In genomic region chr9:110139119-110139518, GRCm38 (mm10) we compare ENCODE assay signal across 26 mouse cellular contexts. TPM values are rescaled to one million over a fixed set of nuclear protein-coding genes. Genes with fewer than 3 reads are reported as not detected.
DNase-seq lines count a peak whose midpoint lies in the region; ATAC-seq lines count a peak whose summit lies in the region.
"Had no signal": no experiment of that assay in that cellular context is flagged by ENCODE, and none has a peak within 500 bp of the region (broad histone marks: within the 10 kb centered on the region; RNA-seq: fewer than 3 reads in every experiment).

No protein-coding gene starts in this region.

- no peak overlapping the region for H3K4me2 ChIP-seq in heart, embryonic 13.5 days
- no peak overlapping the region for H3K4me2 ChIP-seq in heart, embryonic 12.5 days
- H3K4me2 ChIP-seq in liver, embryonic 15.5 days, result no peak overlapping the region
- H3K4me2 ChIP-seq: embryonic facial prominence, embryonic 13.5 days; forebrain, embryonic 13.5 days; hindbrain, embryonic 15.5 days; intestine, embryonic 15.5 days; midbrain, embryonic 12.5 days had no signal

- H3K9me3 ChIP-seq in heart, embryonic 13.5 days, result no peaks in the 10 kb centered on the region
- no peaks in the 10 kb centered on the region for H3K9me3 ChIP-seq in heart, embryonic 12.5 days (replicated peaks)
- no peaks in the 10 kb centered on the region for H3K9me3 ChIP-seq in liver, embryonic 15.5 days (replicated peaks)
- H3K9me3 ChIP-seq: embryonic facial prominence, embryonic 13.5 days; forebrain, embryonic 13.5 days; hindbrain, embryonic 15.5 days; intestine, embryonic 15.5 days; midbrain, embryonic 12.5 days had no signal

- no peak for ATAC-seq in heart, embryonic 13.5 days (ENCODE audit: extremely low read depth, insufficient number of reproducible peaks, low FRiP score, low TSS enrichment)
- no peak for ATAC-seq in heart, embryonic 12.5 days (ENCODE audit: insufficient number of reproducible peaks, low FRiP score)
- ATAC-seq in common myeloid progenitor, adult 5-6 weeks (replicated peaks; ENCODE audit: low read depth, poor library complexity, severe bottlenecking), result peak; percentile 90
- ATAC-seq in liver, embryonic 15.5 days (ENCODE audit: insufficient read depth), result peak; percentile 49; the same call in 1 of the 2 replicates
- ATAC-seq in megakaryocyte-erythroid progenitor cell, adult 5-6 weeks (replicated peaks; ENCODE audit: low FRiP score, low TSS enrichment, poor library complexity, severe bottlenecking), result peak; percentile 100
- ATAC-seq in inflammation-experienced regulatory T-cells, adult 6 months, result no peak
- ATAC-seq: forebrain, embryonic 13.5 days; intestine, embryonic 15.5 days had no signal

- H3K27ac ChIP-seq in heart, embryonic 13.5 days (replicated peaks), result 0 out of 2 replicates have a peak overlapping the region, but pooled peaks have one; percentile 33
- H3K27ac ChIP-seq in heart, embryonic 12.5 days (ENCODE audit: poor library complexity, severe bottlenecking), result no peak overlapping the region
- H3K27ac ChIP-seq in liver, embryonic 15.5 days (replicated peaks), result no peak overlapping the region
- H3K27ac ChIP-seq: embryonic facial prominence, embryonic 13.5 days; forebrain, embryonic 13.5 days; gastrocnemius, adult 2 months; hindbrain, embryonic 15.5 days; intestine, embryonic 15.5 days; layer of hippocampus, adult 2 months; midbrain, embryonic 12.5 days had no signal

- peaks cover 90% of the 10 kb centered on the region for H3K36me3 ChIP-seq in heart, embryonic 13.5 days
- peaks cover 65% of the 10 kb centered on the region for H3K36me3 ChIP-seq in heart, embryonic 12.5 days
- peaks cover 56% of the 10 kb centered on the region for H3K36me3 ChIP-seq in liver, embryonic 15.5 days (replicated peaks)

- H3K27me3 ChIP-seq in heart, embryonic 13.5 days (replicated peaks), result no peaks in the 10 kb centered on the region
- H3K27me3 ChIP-seq in heart, embryonic 12.5 days (replicated peaks), result no peaks in the 10 kb centered on the region
- H3K27me3 ChIP-seq in liver, embryonic 15.5 days, result no peaks in the 10 kb centered on the region
- H3K27me3 ChIP-seq: embryonic facial prominence, embryonic 13.5 days; forebrain, embryonic 13.5 days; hindbrain, embryonic 15.5 days; intestine, embryonic 15.5 days; midbrain, embryonic 12.5 days had no signal

- WGBS in heart, embryonic 13.5 days, result 51% methylated on average over 4 of the region's 4 CpGs
- WGBS in heart, embryonic 12.5 days, result 51% methylated on average over 4 of the region's 4 CpGs
- 27% methylated on average over 4 of the region's 4 CpGs for WGBS in liver, embryonic 15.5 days (ENCODE audit: insufficient replicate concordance)

- no peak overlapping the region for H3K9ac ChIP-seq in heart, embryonic 13.5 days
- no peak overlapping the region for H3K9ac ChIP-seq in heart, embryonic 12.5 days
- no peak overlapping the region for H3K9ac ChIP-seq in liver, embryonic 15.5 days
- H3K9ac ChIP-seq: embryonic facial prominence, embryonic 13.5 days; forebrain, embryonic 13.5 days; hindbrain, embryonic 15.5 days; intestine, embryonic 15.5 days; midbrain, embryonic 12.5 days had no signal

- H3K4me1 ChIP-seq in heart, embryonic 13.5 days, result peaks cover 9% of the 10 kb centered on the region
- H3K4me1 ChIP-seq in heart, embryonic 12.5 days (replicated peaks), result no peaks in the 10 kb centered on the region
- peaks cover 7% of the 10 kb centered on the region for H3K4me1 ChIP-seq in liver, embryonic 15.5 days (replicated peaks)

- DNase-seq in urinary bladder, postnatal 4 days (ENCODE audit: low spot score in 2 of 2), result no peak
- DNase-seq in urinary bladder, postnatal 25 days (ENCODE audit: low spot score), result no peak
- DNase-seq: adrenal gland, postnatal 36 days; cerebellum, adult 11 months; cerebellum, postnatal 14 days; embryo, embryonic 11 days; gastrocnemius, adult 2 months; kidney, adult 8-10 months; kidney, postnatal 14 days; layer of hippocampus, postnatal 36 days; lung, postnatal 4 days; right cerebral cortex, postnatal 25 days; spleen, adult 18-20 months had no signal

- no peak overlapping the region for H3K4me3 ChIP-seq in heart, embryonic 13.5 days
- H3K4me3 ChIP-seq in heart, embryonic 12.5 days, result no peak overlapping the region
- H3K4me3 ChIP-seq in liver, embryonic 15.5 days (replicated peaks), result no peak overlapping the region
- H3K4me3 ChIP-seq: embryonic facial prominence, embryonic 13.5 days; erythroblast, embryonic 14.5 days; forebrain, embryonic 13.5 days; gastrocnemius, adult 2 months; hindbrain, embryonic 15.5 days; intestine, embryonic 15.5 days; layer of hippocampus, adult 2 months; midbrain, embryonic 12.5 days had no signal

RNA-seq across cellular contexts. Expression of gene Dhx30, which starts 21.5 kb away (rescaled TPM):
- polyA plus RNA-seq in heart, embryonic 13.5 days (2015; fragmentation: Nextera tagmentation; extraction: Ambion mirVana), result 98.0 and 98.2 TPM in 2 replicates
- 114 and 120 TPM in 2 replicates for polyA plus RNA-seq in heart, embryonic 12.5 days (2016; fragmentation: Nextera tagmentation; extraction: Ambion mirVana)
- total RNA-seq in common myeloid progenitor, adult 5-6 weeks (2017), result 56.8 and 59.2 TPM in 2 replicates
- 32.4 and 34.1 TPM in 2 replicates for polyA plus RNA-seq in liver, embryonic 15.5 days (2015; fragmentation: Nextera tagmentation; extraction: Ambion mirVana)
- total RNA-seq in megakaryocyte-erythroid progenitor cell, adult 5-6 weeks (2014; fragmentation: Nextera tagmentation), result 137 TPM in 2 replicates
- total RNA-seq in megakaryocyte-erythroid progenitor cell, adult 5-6 weeks (2017), result 59.2 and 71.1 TPM in 2 replicates
- 100 to 1,000 TPM in 2 of 3 experiments, 10 to 100 TPM in 1; 70.5 to 107 (median 103) TPM for polyA plus RNA-seq in inflammation-experienced regulatory T-cells, adult 6 months (2017; shearing (Covaris generic))

RNA-seq across cellular contexts. Expression of gene Smarcc1, which starts 21.6 kb away (rescaled TPM):
- 76.9 TPM in 2 replicates for polyA plus RNA-seq in heart, embryonic 13.5 days (2015; fragmentation: Nextera tagmentation; extraction: Ambion mirVana)
- 111 and 118 TPM in 2 replicates for polyA plus RNA-seq in heart, embryonic 12.5 days (2016; fragmentation: Nextera tagmentation; extraction: Ambion mirVana)
- 110 and 146 TPM in 2 replicates for total RNA-seq in common myeloid progenitor, adult 5-6 weeks (2017)
- 29.8 and 30.9 TPM in 2 replicates for polyA plus RNA-seq in liver, embryonic 15.5 days (2015; fragmentation: Nextera tagmentation; extraction: Ambion mirVana)
- 120 and 133 TPM in 2 replicates for total RNA-seq in megakaryocyte-erythroid progenitor cell, adult 5-6 weeks (2014; fragmentation: Nextera tagmentation)
- 80.3 and 89.5 TPM in 2 replicates for total RNA-seq in megakaryocyte-erythroid progenitor cell, adult 5-6 weeks (2017)
- 10 to 100 TPM; 25.9 to 35.4 (median 26.2) TPM for polyA plus RNA-seq in inflammation-experienced regulatory T-cells, adult 6 months (2017; shearing (Covaris generic))

Comparison
In these comparisons a context has a peak if more than half of its experiments do, and no peak if none do; other contexts are left out.
1. ATAC-seq: peak in common myeloid progenitor, adult 5-6 weeks (single experiment), liver, embryonic 15.5 days (single experiment) and megakaryocyte-erythroid progenitor cell, adult 5-6 weeks (single experiment); none in heart, embryonic 13.5 days (single experiment), heart, embryonic 12.5 days (single experiment) and inflammation-experienced regulatory T-cells, adult 6 months (single experiment).